In the genomic region with DNA sequence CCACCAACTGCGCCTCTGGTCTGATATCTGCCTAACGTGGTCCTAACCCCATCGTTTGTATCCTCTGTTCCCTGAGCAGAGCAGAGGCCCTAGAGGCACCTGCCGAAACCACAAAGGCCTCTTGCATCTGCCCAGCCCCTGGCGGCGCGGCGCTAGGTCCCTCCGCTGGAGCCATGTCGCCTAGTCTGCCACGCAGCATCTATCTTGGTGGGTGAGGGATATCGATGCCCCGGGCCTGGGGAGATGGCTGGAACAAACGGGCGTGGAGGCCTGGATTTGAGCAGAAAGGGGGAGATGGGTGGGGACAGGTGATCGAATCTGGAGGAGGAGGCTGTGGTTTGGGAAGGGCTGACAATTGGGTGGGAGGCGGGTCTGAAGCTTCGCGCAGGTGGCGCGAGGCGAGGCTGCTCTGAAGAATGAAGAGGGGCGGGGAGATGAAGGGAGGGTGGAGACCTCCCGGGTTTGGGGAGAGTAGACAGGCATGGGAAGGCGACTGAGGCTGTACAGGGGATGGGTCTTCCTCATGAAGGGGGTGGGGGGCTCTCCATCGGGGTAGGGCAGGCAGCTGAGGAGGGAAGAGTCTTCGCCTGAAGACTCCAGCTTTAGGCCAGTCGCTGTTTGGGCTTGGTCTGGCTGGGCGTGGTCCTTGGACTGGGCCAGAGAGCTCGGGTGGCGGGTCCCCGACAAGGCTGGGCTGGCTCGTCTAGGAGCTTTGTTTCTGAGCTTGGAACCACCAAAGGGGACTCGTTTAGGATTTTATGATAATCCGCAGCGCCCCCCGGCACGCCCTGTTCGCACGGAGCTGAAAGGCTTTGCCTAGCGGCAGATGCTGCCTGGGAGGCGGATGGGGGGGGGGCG, we compare ENCODE assay signal across 9 mouse cellular contexts. TPM values are rescaled to one million over a fixed set of nuclear protein-coding genes. Genes with fewer than 3 reads are reported as not detected.
DNase-seq lines count a peak whose midpoint lies in the region; ATAC-seq and TF ChIP-seq lines count a peak whose summit lies in the region.
"Had no signal": no experiment of that assay in that cellular context is flagged by ENCODE, and none has a peak within 500 bp of the region (broad histone marks: within the 10 kb centered on the region; RNA-seq: fewer than 3 reads in every experiment).

No protein-coding gene starts in this region.

- H3K36me3 ChIP-seq in E14TG2a.4 (ENCODE audit: insufficient read depth, low read length) = no peaks in the 10 kb centered on the region
- H3K36me3 ChIP-seq in limb, embryonic 14.5 days (ENCODE audit: control insufficient read depth, insufficient read depth, low read length) = no peaks in the 10 kb centered on the region

- under 1% methylated on average over 42 of the region's 43 CpGs for WGBS in limb, embryonic 14.5 days

- intact Hi-C loops in gastrocnemius, postnatal 14 days (cut with DNase I; ENCODE audit: low total_unique reads) = no loop called here
- intact Hi-C loops in heart, postnatal 10 days (cut with DNase I) = no loop called here

- no peaks in the 10 kb centered on the region for H3K9me3 ChIP-seq in E14TG2a.4 (ENCODE audit: low read length)
- H3K9me3 ChIP-seq in limb, embryonic 14.5 days (ENCODE audit: control insufficient read depth, low read length) = no peaks in the 10 kb centered on the region

- DNase-seq in gastrocnemius, postnatal 14 days = peak; percentile 15
- no peak for DNase-seq in gastrocnemius, postnatal 25 days
- peak; percentile 42 to 53 for DNase-seq in cerebellum, postnatal 4 days (ENCODE audit: low spot score in 2 of 2)
- DNase-seq in heart, postnatal 10 days = peak; percentile 7 to 16
- peak; percentile 4 for DNase-seq in limb, embryonic 14.5 days (ENCODE audit: low spot score)
- DNase-seq in retina, postnatal 1 day = peak; percentile 65

- H3K4me2 ChIP-seq in limb, embryonic 14.5 days (replicated peaks; ENCODE audit: low read depth, low read length, severe bottlenecking) = peak overlapping the region; percentile 88

- H3K4me1 ChIP-seq in E14TG2a.4 (replicated peaks; ENCODE audit: low read depth, low read length) = peaks cover 40% of the 10 kb centered on the region
- H3K4me1 ChIP-seq in limb, embryonic 14.5 days (ENCODE audit: control insufficient read depth, insufficient read depth, low read length) = peaks cover 9% of the 10 kb centered on the region

- no peak for TF ChIP-seq CTCF in E14TG2a.4 (conservative IDR thresholded peaks at IDR 0.05; ENCODE audit: low read length)

- H3K9ac ChIP-seq in limb, embryonic 14.5 days (ENCODE audit: low read depth, low read length, severe bottlenecking) = peak overlapping the region; percentile 55; the same call in 1 of the 2 replicates

- no peak overlapping the region for H3K27ac ChIP-seq in limb, embryonic 14.5 days (replicated peaks; ENCODE audit: low read depth, low read length)

- TF ChIP-seq POLR2A in limb, embryonic 14.5 days (IDR thresholded peaks at IDR 0.05; ENCODE audit: borderline replicate concordance, extremely low read depth, insufficient read depth, insufficient read length) = no peak

- ATAC-seq in limb, embryonic 14.5 days (ENCODE audit: low FRiP score, low read depth) = no peak; the same call in 1 of the 2 replicates
- no peak for ATAC-seq in granulocyte monocyte progenitor cell, adult 5-6 weeks (replicated peaks; ENCODE audit: poor library complexity, severe bottlenecking)

- H3K27me3 ChIP-seq in E14TG2a.4 (ENCODE audit: insufficient read depth, low read length) = peaks cover 73% of the 10 kb centered on the region
- peaks cover 45% of the 10 kb centered on the region for H3K27me3 ChIP-seq in limb, embryonic 14.5 days (ENCODE audit: control insufficient read depth, insufficient read depth, low read length)

- peak overlapping the region; percentile 81 for H3K4me3 ChIP-seq in E14TG2a.4 (replicated peaks; ENCODE audit: low read length)
- peak overlapping the region; percentile 52 for H3K4me3 ChIP-seq in limb, embryonic 14.5 days (replicated peaks; ENCODE audit: low read length)

RNA-seq across cellular contexts. Expression of gene Dpysl5, which starts 1.3 kb away (rescaled TPM):
- total RNA-seq in gastrocnemius, postnatal 14 days (2021) = 1 to 10 TPM; 1.6 to 2.0 TPM
- total RNA-seq in gastrocnemius, postnatal 25 days (2021) = 1 to 10 TPM; 1.0 to 2.0 TPM
- under 1 TPM; 0.77 to 0.87 TPM for total RNA-seq in heart, postnatal 10 days (2021)
- 9.2 and 9.9 TPM in 2 replicates for polyA plus RNA-seq in limb, embryonic 14.5 days (2012; rRNA removed)
- polyA plus RNA-seq in limb, embryonic 14.5 days (2014; fragmentation: Nextera tagmentation; extraction: Ambion mirVana) = 4.6 and 5.8 TPM in 2 replicates
- total RNA-seq in granulocyte monocyte progenitor cell, adult 5-6 weeks (2014; fragmentation: Nextera tagmentation) = not detected in 2 replicates
- total RNA-seq in granulocyte monocyte progenitor cell, adult 5-6 weeks (2017) = not detected in 2 replicates
- total RNA-seq: MEL had no signal

RNA-seq across cellular contexts. Expression of gene Cenpa, which starts 46.1 kb away (rescaled TPM):
- total RNA-seq in gastrocnemius, postnatal 14 days (2021) = 10 to 100 TPM in 1 of 2 experiments, 1 to 10 TPM in 1; 7.0 to 10.2 TPM
- total RNA-seq in gastrocnemius, postnatal 25 days (2021) = 1 to 10 TPM; 3.2 to 6.5 TPM
- 10 to 100 TPM; 85.5 to 86.1 TPM for total RNA-seq in heart, postnatal 10 days (2021)
- polyA plus RNA-seq in limb, embryonic 14.5 days (2012; rRNA removed) = 206 and 228 TPM in 2 replicates
- polyA plus RNA-seq in limb, embryonic 14.5 days (2014; fragmentation: Nextera tagmentation; extraction: Ambion mirVana) = 272 and 276 TPM in 2 replicates
- total RNA-seq in granulocyte monocyte progenitor cell, adult 5-6 weeks (2014; fragmentation: Nextera tagmentation) = 78.6 and 110 TPM in 2 replicates
- 84.8 and 124 TPM in 2 replicates for total RNA-seq in granulocyte monocyte progenitor cell, adult 5-6 weeks (2017)

Comparison
In these comparisons a context has a peak if more than half of its experiments do, and no peak if none do; other contexts are left out.
1. RNA of gene Cenpa, which starts 46.1 kb away (total RNA-seq): 78.6 to 124 TPM in granulocyte monocyte progenitor cell, adult 5-6 weeks and 85.5 to 86.1 TPM in heart, postnatal 10 days; 7.0 to 10.2 TPM in gastrocnemius, postnatal 14 days and 3.2 to 6.5 TPM in gastrocnemius, postnatal 25 days; every median in the first group is over 4 times any median in the second.